Mouse (Mus musculus) cortical plate, adult 2 months (tissue): ENCODE data around the gene Man2a1.

Experiments
- CTCF ChIP-seq: fragments of 200-500 bp; IDR thresholded peaks from 2 replicates; pipeline ENCODE4 v1.5.1; 2011; ENCODE audit warnings: mild to moderate bottlenecking, control low read depth, low read length; ENCODE audit not compliant: insufficient read depth; ENCODE audit errors: extremely low read depth
- POLR2A ChIP-seq: fragments of 200-500 bp; IDR thresholded peaks from 2 replicates; pipeline ENCODE4 v1.6.1; 2011; ENCODE audit warnings: mild to moderate bottlenecking, low read length, control low read depth; ENCODE audit not compliant: insufficient read depth; ENCODE audit errors: extremely low read depth

GRCm38 (mm10) chr17:64707529-64707928 lies 107.0 kb downstream of the Man2a1 start:
- TF ChIP-seq CTCF, result no peak
- TF ChIP-seq POLR2A, result no peak
